Mouse (Mus musculus) liver, postnatal 0 days (tissue): ENCODE results near the gene Pkn1.

Experiments used
- CTCF ChIP-seq: sonication (generic); IDR thresholded peaks from 2 replicates; pipeline ENCODE4 v1.5.1; 2016; ENCODE audit warnings: antibody characterized with exemption, low read depth
- EP300 ChIP-seq: IDR thresholded peaks from 2 replicates; pipeline ENCODE4 v1.6.1; 2016; ENCODE audit warnings: antibody characterized with exemption, low read depth, mild to moderate bottlenecking

- TF ChIP-seq CTCF (no peak), EP300 (no peak)
These were observed 40.2 kb upstream of the Pkn1 start for GRCm38 (mm10) chr8:83738949-83739710.
